In genomic region chr16:91373473-91374252, GRCm38 (mm10) we compare ENCODE assay signal across 8 mouse cellular contexts. TPM values are rescaled to one million over a fixed set of nuclear protein-coding genes. Genes with fewer than 3 reads are reported as not detected.
A peak's percentile ranks its signal among the peaks of the same experiment; 100 is the strongest.
DNase-seq lines count a peak whose midpoint lies in the region; ATAC-seq and TF ChIP-seq lines count a peak whose summit lies in the region.

No protein-coding gene starts in this region.

- peak overlapping the region; percentile 66 for H3K4me2 ChIP-seq in lung, embryonic 14.5 days
- H3K4me2 ChIP-seq in limb, embryonic 12.5 days: peak overlapping the region; percentile 76
- peak overlapping the region; percentile 62 for H3K4me2 ChIP-seq in neural tube, embryonic 11.5 days (ENCODE audit: low read depth)

- peak overlapping the region; percentile 90 for H3K9ac ChIP-seq in lung, embryonic 14.5 days
- H3K9ac ChIP-seq in limb, embryonic 12.5 days (replicated peaks): peak overlapping the region; percentile 92
- peak overlapping the region; percentile 96 for H3K9ac ChIP-seq in neural tube, embryonic 11.5 days (ENCODE audit: low read length)

- no peaks in the 10 kb centered on the region for H3K36me3 ChIP-seq in lung, embryonic 14.5 days (ENCODE audit: insufficient read depth)
- H3K36me3 ChIP-seq in limb, embryonic 12.5 days: peaks cover 11% of the 10 kb centered on the region; the same call in 1 of the 2 replicates
- H3K36me3 ChIP-seq in neural tube, embryonic 11.5 days (ENCODE audit: control insufficient read depth, insufficient read depth, low read length): no peaks in the 10 kb centered on the region

- no peak for ATAC-seq in lung, embryonic 14.5 days (ENCODE audit: insufficient read depth)
- peak; percentile 54 for ATAC-seq in erythroblast, adult 5-6 weeks (replicated peaks; ENCODE audit: low FRiP score, poor library complexity, severe bottlenecking)
- ATAC-seq in limb, embryonic 12.5 days (ENCODE audit: insufficient number of reproducible peaks, insufficient read depth, low FRiP score, low TSS enrichment, low read depth): 0 out of 2 replicates have a peak, but pooled peaks have one; percentile 15
- ATAC-seq in neural tube, embryonic 11.5 days (ENCODE audit: insufficient read depth, low FRiP score, low TSS enrichment): peak; percentile 16; the same call in 1 of the 2 replicates

- TF ChIP-seq CTCF in lung, embryonic 14.5 days (IDR thresholded peaks at IDR 0.05; ENCODE audit: low read depth): no peak

- 24% methylated on average over 13 of the region's 13 CpGs for WGBS in lung, embryonic 14.5 days
- WGBS in limb, embryonic 12.5 days: 42% methylated on average over 12 of the region's 13 CpGs
- 50% methylated on average over 12 of the region's 13 CpGs for WGBS in neural tube, embryonic 11.5 days

- H3K27me3 ChIP-seq in lung, embryonic 14.5 days (ENCODE audit: insufficient read depth, low read length): no peaks in the 10 kb centered on the region
- H3K27me3 ChIP-seq in limb, embryonic 12.5 days: no peaks in the 10 kb centered on the region
- no peaks in the 10 kb centered on the region for H3K27me3 ChIP-seq in neural tube, embryonic 11.5 days (ENCODE audit: control insufficient read depth, insufficient read depth, low read length)

- H3K4me3 ChIP-seq in lung, embryonic 14.5 days (ENCODE audit: low read depth, low read length): peak overlapping the region; percentile 87
- H3K4me3 ChIP-seq in limb, embryonic 12.5 days (replicated peaks): peak overlapping the region; percentile 86
- peak overlapping the region; percentile 88 for H3K4me3 ChIP-seq in neural tube, embryonic 11.5 days (ENCODE audit: low read depth, low read length)

- no peak for DNase-seq in lung, embryonic 14.5 days
- no peak for DNase-seq in lung, postnatal 14 days
- no peak for DNase-seq in neural tube, embryonic 11.5 days (ENCODE audit: low spot score)
- no peak for DNase-seq in embryo, embryonic 10.5 days (ENCODE audit: low spot score)
- no peak for DNase-seq in urinary bladder, postnatal 36 days (ENCODE audit: low spot score in 2 of 2)
- no peak for DNase-seq in embryo, embryonic 11 days

- H3K4me1 ChIP-seq in lung, embryonic 14.5 days (ENCODE audit: insufficient read depth): peaks cover 6% of the 10 kb centered on the region
- peaks cover 12% of the 10 kb centered on the region for H3K4me1 ChIP-seq in limb, embryonic 12.5 days (replicated peaks)
- H3K4me1 ChIP-seq in neural tube, embryonic 11.5 days (ENCODE audit: control insufficient read depth, insufficient read depth, low read length): peaks cover 2% of the 10 kb centered on the region; the same call in 1 of the 2 replicates

- H3K9me3 ChIP-seq in lung, embryonic 14.5 days (ENCODE audit: low read depth, low read length): no peaks in the 10 kb centered on the region
- no peaks in the 10 kb centered on the region for H3K9me3 ChIP-seq in limb, embryonic 12.5 days
- no peaks in the 10 kb centered on the region for H3K9me3 ChIP-seq in neural tube, embryonic 11.5 days (ENCODE audit: control insufficient read depth, low read length)

- peak overlapping the region; percentile 98 for H3K27ac ChIP-seq in lung, embryonic 14.5 days (ENCODE audit: low read depth)
- peak overlapping the region; percentile 94 for H3K27ac ChIP-seq in limb, embryonic 12.5 days
- peak overlapping the region; percentile 92; the same call in 1 of the 2 replicates for H3K27ac ChIP-seq in neural tube, embryonic 11.5 days (ENCODE audit: low read depth, low read length)

RNA-seq across cellular contexts. Expression of gene Ifnar2, which starts 1.1 kb away (rescaled TPM):
- polyA plus RNA-seq in lung, embryonic 14.5 days (2014; fragmentation: Nextera tagmentation; extraction: Ambion mirVana): 54.1 and 62.0 TPM in 2 replicates
- total RNA-seq in erythroblast, adult 5-6 weeks (2015; ENCODE audit: low replicate concordance): 126 and 156 TPM in 2 replicates
- 132 and 164 TPM in 2 replicates for total RNA-seq in erythroblast, adult 5-6 weeks (2017; ENCODE audit: low replicate concordance)
- polyA plus RNA-seq in limb, embryonic 12.5 days (2016; fragmentation: Nextera tagmentation; extraction: Ambion mirVana): 41.0 and 43.6 TPM in 2 replicates
- 30.0 and 32.9 TPM in 2 replicates for polyA plus RNA-seq in neural tube, embryonic 11.5 days (2014; fragmentation: Nextera tagmentation; extraction: Ambion mirVana)

RNA-seq across cellular contexts. Expression of gene Gm21970, which starts 17.9 kb away (rescaled TPM):
- 0.47 TPM in 1 of 2 replicates, not detected in the other for polyA plus RNA-seq in lung, embryonic 14.5 days (2014; fragmentation: Nextera tagmentation; extraction: Ambion mirVana)
- total RNA-seq in erythroblast, adult 5-6 weeks (2015; ENCODE audit: low replicate concordance): 12.3 TPM in 1 of 2 replicates, not detected in the other
- 7.8 TPM in 1 of 2 replicates, not detected in the other for total RNA-seq in erythroblast, adult 5-6 weeks (2017; ENCODE audit: low replicate concordance)
- not detected in 2 replicates for polyA plus RNA-seq in limb, embryonic 12.5 days (2016; fragmentation: Nextera tagmentation; extraction: Ambion mirVana)
- polyA plus RNA-seq in neural tube, embryonic 11.5 days (2014; fragmentation: Nextera tagmentation; extraction: Ambion mirVana): not detected in 2 replicates

RNA-seq across cellular contexts. Expression of gene Il10rb, which starts 32.3 kb away (rescaled TPM):
- polyA plus RNA-seq in lung, embryonic 14.5 days (2014; fragmentation: Nextera tagmentation; extraction: Ambion mirVana): 32.8 and 36.4 TPM in 2 replicates
- total RNA-seq in erythroblast, adult 5-6 weeks (2015; ENCODE audit: low replicate concordance): 43.9 and 52.3 TPM in 2 replicates
- total RNA-seq in erythroblast, adult 5-6 weeks (2017; ENCODE audit: low replicate concordance): 39.4 and 48.8 TPM in 2 replicates
- polyA plus RNA-seq in limb, embryonic 12.5 days (2016; fragmentation: Nextera tagmentation; extraction: Ambion mirVana): 8.0 and 9.6 TPM in 2 replicates
- 6.8 and 8.3 TPM in 2 replicates for polyA plus RNA-seq in neural tube, embryonic 11.5 days (2014; fragmentation: Nextera tagmentation; extraction: Ambion mirVana)
